Mouse (Mus musculus): Measurements from ENCODE around the gene Cryab. TPM values are rescaled to one million over a fixed set of nuclear protein-coding genes. Genes with fewer than 3 reads are reported as not detected.

Cryab gene
- polyA plus RNA-seq (2012; rRNA removed), result 1.8 and 3.2 TPM in 2 replicates

DNA sequence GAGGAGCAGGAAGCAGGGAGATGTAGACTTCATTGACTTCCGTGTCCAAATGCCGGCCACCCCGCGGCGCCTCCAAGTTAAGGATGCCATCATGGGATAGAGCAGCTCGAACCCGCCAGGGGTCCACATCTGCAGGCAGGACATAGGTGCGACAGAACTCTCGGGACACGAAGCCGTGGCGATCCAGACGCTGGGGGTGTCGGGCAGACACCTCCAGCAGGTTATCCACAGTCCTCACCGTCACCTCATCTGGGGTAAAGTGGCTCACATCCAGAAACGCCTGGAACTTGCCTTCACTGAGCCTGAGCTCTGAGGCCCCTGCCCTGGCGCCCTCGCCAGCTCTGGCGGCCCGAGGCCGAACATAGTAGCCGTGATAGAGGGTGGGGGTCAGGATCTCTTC, at the start of gene Cryab:
Gene Cryab (plus strand): TSS at position 3 of the 400 bp plus-strand sequence.

DNA sequence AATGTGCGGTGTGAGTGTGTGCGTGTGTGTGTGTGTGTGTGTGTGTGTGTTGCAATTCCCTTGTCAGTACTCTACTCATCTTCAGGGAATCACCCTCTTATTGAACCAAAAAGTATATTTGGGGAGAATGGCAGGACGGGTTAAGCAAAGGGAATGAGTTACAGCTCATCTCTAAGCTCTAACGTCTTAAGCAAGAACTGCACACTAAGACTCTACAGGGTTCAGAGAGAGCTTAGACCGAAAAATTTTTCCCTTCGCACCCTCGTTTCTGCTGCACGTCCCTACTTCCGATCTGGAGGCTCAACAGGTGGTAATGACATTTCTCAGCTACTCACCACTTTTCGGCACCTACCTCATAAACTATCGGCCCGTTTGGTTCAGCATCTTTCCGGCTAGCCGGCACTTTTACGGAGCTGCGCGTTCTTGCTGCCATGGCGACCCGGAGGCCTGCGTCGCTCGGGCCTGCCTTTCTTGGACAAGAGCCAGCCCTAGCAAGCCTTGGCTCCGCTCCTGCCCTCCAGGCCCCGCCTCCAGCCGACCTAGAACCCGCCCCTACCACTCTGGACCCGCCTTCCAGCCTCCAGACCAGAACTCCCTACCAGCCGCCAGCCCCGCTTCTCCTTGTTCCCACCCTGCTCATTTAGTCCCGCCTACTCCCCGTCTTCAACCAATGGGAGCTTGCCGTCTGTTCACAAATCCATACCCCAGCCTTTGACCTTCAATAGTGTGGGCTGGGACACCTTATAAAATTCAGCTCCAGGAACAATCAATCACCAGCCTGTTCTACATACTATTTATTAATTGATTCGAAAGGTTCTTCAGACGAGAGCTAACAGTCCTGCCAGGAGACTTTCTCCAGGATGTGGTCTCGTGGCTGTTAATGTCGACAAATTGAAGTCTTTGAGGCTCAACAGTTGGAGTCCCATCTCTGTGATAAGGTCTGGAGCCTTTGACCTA, 11.9 kb upstream of the Cryab start, which contains the start of gene Dixdc1:
Gene Dixdc1 (minus strand): TSS at position 604 of the 957 bp plus-strand sequence.

DNA sequence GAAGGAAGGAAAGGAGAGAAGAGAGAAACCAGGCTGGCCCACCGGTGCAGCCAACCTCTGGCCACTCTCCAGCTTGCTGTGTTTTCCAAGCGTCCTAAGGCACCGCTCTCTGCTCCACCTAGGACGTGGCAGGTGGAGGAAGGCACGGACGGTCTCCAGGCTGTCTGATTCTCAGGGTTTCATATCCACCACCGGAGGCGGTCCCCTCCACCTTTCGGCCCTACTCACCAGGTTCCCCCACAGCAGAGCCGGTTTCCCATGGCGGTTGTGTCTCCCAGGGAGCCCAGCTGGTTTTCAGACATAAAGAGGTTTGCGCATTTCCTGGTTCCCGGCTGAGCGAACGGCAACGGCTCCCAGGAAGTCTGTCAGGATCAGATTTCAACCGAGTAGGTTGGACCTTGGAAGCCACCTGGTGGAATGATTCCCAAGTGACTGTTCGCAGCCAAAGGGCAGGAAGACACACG, 4.9 kb upstream of the Cryab start, which contains the start of gene 2310030G06Rik:
Gene 2310030G06Rik (minus strand): TSS at position 323 of the 464 bp plus-strand sequence.

GRCm38 (mm10) chr9:50752054-50752602, 1.0 kb downstream of the Cryab start, which contains the start of gene Hspb2:
TSS of gene Hspb2 (minus strand) at chr9:50752354.

DNA sequence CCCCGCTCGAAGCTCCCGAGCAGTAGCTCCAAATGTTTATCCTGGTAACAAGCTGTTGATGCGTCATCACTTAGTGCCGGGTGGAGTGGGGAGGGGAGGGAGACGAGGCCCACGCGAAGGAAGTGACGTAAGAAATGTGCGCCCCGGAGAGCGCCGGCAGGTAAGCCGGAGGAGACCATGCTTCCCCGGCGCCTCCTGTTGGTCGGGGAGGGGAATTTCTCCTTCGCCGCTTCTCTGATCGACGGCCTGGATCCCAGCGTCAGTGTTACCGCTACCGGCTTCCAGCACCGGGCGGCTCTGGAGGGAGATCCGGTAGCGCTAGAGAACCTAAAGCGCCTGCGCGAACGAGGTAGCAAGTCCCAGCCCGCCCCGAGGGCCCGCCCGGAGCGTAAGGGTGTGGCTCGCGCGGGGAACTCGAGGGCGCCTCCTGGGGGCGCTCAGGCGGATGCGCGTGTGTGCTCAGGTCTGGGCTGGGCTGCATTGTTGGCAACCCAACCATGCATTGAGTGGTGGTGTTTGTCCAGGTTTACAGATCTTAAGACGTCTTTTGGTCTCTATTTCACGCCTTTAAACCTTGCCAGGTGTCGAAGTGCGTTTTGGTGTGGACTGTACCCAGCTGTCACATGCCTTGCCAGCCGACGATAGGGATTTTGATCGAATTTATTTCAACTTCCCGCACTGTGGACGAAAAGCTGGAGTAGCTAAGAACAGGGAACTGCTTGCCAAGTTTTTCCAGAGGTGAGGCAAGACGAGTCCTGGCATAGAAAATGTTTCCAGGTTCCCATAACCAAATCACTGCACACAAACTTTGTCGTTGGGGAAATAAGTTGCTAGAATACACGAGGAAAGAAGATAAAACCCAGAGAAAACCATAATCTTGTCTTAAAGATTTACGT, 17.2 kb downstream of the Cryab start, which contains the start of gene Fdxacb1:
Gene Fdxacb1 (plus strand): TSS at position 130 of the 896 bp plus-strand sequence.

GRCm38 (mm10) chr9:50774991-50775612, 24.0 kb downstream of the Cryab start, which contains the start of the genes Alg9 and 1110032A03Rik:
TSS of gene Alg9 (plus strand) at chr9:50775019.
TSS of gene 1110032A03Rik (minus strand) at chr9:50775520.

Other genes with a start within 250 kb of the Cryab start
- 23.3 and 25.3 TPM in 2 replicates for gene Pts, start 222.6 kb upstream of the Cryab start, polyA plus RNA-seq (2012; rRNA removed)
- 4.8 and 5.8 TPM in 2 replicates for gene Il18, start 196.5 kb upstream of the Cryab start, polyA plus RNA-seq (2012; rRNA removed)
- gene Bco2, start 196.1 kb upstream of the Cryab start, polyA plus RNA-seq (2012; rRNA removed), result 0.21 and 0.35 TPM in 2 replicates
- gene Tex12, start 190.0 kb upstream of the Cryab start, polyA plus RNA-seq (2012; rRNA removed), result not detected in 2 replicates
- gene Sdhd, start 147.5 kb upstream of the Cryab start, polyA plus RNA-seq (2012; rRNA removed), result 159 and 197 TPM in 2 replicates
- gene Timm8b, start 147.4 kb upstream of the Cryab start, polyA plus RNA-seq (2012; rRNA removed), result 155 and 158 TPM in 2 replicates
- 0.81 and 1.0 TPM in 2 replicates for gene Pih1d2, start 134.0 kb upstream of the Cryab start, polyA plus RNA-seq (2012; rRNA removed)
- 5.2 and 5.3 TPM in 2 replicates for gene Nkapd1, start 133.9 kb upstream of the Cryab start, polyA plus RNA-seq (2012; rRNA removed)
- gene Dlat, start 91.5 kb upstream of the Cryab start, polyA plus RNA-seq (2012; rRNA removed), result 15.2 and 15.3 TPM in 2 replicates
- gene Dixdc1, start 11.8 kb upstream of the Cryab start, polyA plus RNA-seq (2012; rRNA removed), result 0.62 and 0.83 TPM in 2 replicates
- 1.9 and 2.2 TPM in 2 replicates for gene 2310030G06Rik, start 4.8 kb upstream of the Cryab start, polyA plus RNA-seq (2012; rRNA removed)
- gene Hspb2, start 1.0 kb downstream of the Cryab start, polyA plus RNA-seq (2012; rRNA removed), result 0.22 and 1.2 TPM in 2 replicates
- 5.0 and 5.7 TPM in 2 replicates for gene Fdxacb1, start 16.9 kb downstream of the Cryab start, polyA plus RNA-seq (2012; rRNA removed)
- 9.5 and 10.7 TPM in 2 replicates for gene Alg9, start 23.7 kb downstream of the Cryab start, polyA plus RNA-seq (2012; rRNA removed)
- 10.6 and 13.0 TPM in 2 replicates for gene 1110032A03Rik, start 24.2 kb downstream of the Cryab start, polyA plus RNA-seq (2012; rRNA removed)
- gene Ppp2r1b, start 94.0 kb downstream of the Cryab start, polyA plus RNA-seq (2012; rRNA removed), result 23.1 and 32.1 TPM in 2 replicates

Data from liver, embryonic 14 days (tissue).